Mouse (Mus musculus): ENCODE results near the gene Mrpl40. TPM values are rescaled to one million over a fixed set of nuclear protein-coding genes. Genes with fewer than 3 reads are reported as not detected.

The Mrpl40 gene
- total RNA-seq, 2 experiments from 2014 or later = 39.0 to 40.4 TPM

DNA sequence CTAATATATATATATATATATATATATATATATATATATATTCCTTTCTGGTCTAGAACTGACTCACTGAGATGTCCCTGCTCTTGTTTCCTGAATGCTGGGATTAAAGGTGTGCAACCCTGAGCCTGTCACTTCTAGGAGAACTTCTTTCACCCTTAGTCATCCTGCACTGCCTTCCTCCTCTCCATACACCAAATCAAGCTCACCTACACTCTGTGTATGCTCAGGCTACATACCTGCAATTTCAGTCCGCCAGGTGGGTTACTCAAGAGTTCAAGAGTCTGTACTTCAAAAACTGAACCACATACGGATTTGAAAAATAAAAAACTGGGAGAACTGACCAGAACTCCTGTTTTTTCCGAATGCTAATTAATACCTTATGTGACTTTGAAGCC is 40.6 kb downstream of the Mrpl40 start:
- intact Hi-C loops (cut with DNase I) = no loop called here
- no peak for DNase-seq (ENCODE audit: extremely low spot score in 1 of 2, low spot score in 2 of 2)

DNA sequence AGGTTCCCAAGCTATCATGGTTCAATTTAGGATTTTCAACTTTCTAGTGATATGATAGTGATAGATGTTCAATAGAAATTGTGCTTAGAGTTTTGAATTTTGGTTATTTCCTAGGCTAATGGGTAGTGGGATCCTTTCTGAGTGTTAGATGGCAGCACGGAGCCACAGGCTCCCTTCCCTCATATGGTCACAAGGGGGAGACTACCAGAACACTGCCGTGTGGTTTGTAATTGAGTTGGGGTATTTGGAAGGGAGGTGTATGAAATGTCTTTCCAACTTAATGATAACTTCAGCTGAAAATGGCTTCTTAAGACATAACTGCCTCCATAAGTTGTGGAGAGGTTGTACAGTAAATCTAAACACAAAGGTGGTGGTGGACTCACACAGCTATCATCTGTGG is 43.2 kb downstream of the Mrpl40 start:
- intact Hi-C loops (cut with DNase I) = no loop called here
- DNase-seq (ENCODE audit: extremely low spot score in 1 of 2, low spot score in 2 of 2) = no peak

DNA sequence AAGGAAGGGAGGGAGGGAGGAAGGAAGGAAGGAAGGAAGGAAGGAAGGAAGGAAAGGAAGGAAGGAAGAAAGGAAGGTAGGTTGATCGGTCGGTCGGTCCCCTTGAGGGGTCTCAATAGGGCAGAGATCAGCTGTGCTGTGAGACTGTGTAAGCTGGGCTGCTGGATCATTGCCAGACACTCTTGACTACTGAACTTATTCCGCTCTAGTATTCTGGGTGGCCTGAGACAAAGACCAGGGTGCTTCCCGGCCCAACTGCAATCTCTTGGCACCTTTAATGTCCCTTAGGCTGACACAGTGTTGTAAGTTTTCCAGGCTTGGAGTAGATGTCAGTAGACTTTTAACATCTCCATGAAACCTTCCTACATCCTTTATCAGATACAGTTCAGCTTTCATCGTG is 47.6 kb downstream of the Mrpl40 start:
- intact Hi-C loops (cut with DNase I) = no loop called here
- DNase-seq (ENCODE audit: extremely low spot score in 1 of 2, low spot score in 2 of 2) = no peak

DNA sequence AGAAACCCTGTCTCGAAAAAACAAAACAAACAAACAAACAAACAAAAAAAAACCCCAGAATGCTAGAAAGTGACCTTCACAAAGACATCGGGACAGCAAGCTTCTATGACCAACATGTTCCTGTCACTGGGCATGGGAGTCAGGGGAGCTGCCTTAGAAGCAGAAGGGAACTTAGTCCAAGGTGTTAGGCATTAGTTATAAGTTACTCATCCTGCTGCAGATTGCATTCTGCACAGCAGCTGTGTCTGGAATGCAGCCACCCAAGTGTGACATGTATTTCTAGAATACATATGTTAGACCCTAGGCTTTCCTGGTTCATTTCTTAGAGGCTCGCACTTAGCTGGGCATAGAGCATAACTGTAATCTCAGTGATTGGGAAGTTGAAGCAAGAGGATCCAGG is 48.0 kb downstream of the Mrpl40 start:
- intact Hi-C loops (cut with DNase I) = no loop called here

DNA sequence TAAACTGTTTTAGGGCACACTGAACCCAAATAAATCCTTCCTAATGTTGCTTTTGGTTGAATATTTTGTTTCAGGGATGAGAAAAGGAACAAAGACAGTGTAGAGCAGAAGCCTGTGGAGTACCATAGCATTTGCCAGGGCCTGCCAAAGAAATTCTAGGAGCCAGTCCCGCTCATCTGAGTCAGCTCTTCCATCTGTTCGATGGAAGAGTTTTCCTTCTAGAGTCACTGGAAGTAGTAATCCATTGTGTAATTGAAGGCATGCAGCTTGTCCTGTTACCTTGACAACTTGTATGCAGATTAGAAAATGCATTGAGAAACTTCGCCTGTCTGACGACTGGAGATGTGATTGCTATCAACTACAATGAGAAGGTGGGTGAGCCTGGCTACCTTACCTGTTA is 53.7 kb downstream of the Mrpl40 start:
- intact Hi-C loops (cut with DNase I) = no loop called here
- DNase-seq (ENCODE audit: extremely low spot score in 1 of 2, low spot score in 2 of 2) = no peak

More for the DNA sequence above, 48.0 kb downstream of the Mrpl40 start:
- no peak for DNase-seq (ENCODE audit: extremely low spot score in 1 of 2, low spot score in 2 of 2)

DNA sequence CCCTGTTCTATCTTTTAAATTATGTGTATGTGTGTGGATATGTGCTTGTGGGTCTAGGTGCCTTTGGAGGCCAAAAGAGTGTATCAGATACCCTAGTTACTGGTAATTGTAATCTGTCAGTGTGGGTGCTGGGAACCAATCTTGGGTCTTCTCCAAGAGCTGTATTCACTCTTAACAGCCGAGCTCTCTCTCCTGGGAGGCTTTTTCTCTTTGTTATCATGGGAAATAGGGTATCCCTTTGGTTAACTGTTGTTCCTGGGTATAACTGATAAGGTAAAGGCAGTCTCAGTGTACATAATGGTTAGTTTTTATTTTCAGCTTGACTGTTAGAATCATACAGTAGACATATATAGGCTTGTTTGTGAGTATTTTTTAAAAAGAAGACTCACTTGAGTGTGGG is 54.3 kb downstream of the Mrpl40 start:
- DNase-seq (ENCODE audit: extremely low spot score in 1 of 2, low spot score in 2 of 2) = no peak
- intact Hi-C loops (cut with DNase I) = no loop called here

Other genes with a start within 250 kb of the Mrpl40 start
- 100 to 1,000 TPM; 703 to 707 TPM for gene Sept5, start 246.9 kb downstream of the Mrpl40 start, total RNA-seq (2021)
- gene Cldn5, start 100.0 kb downstream of the Mrpl40 start, total RNA-seq (2021) = 10 to 100 TPM; 78.6 to 85.0 TPM
- gene Ufd1, start 65.1 kb downstream of the Mrpl40 start, total RNA-seq (2021) = 100 to 1,000 TPM in 1 of 2 experiments, 10 to 100 TPM in 1; 91.3 to 100 TPM
- 1 to 10 TPM; 2.7 to 3.8 TPM for gene Cdc45, start 64.9 kb downstream of the Mrpl40 start, total RNA-seq (2021)
- 10 to 100 TPM; 24.5 to 26.7 TPM for gene 2510002D24Rik, start 40.3 kb downstream of the Mrpl40 start, total RNA-seq (2021)
- 10 to 100 TPM in 1 of 2 experiments, 1 to 10 TPM in 1; 6.8 to 16.1 TPM for gene Gm28539, start 40.3 kb downstream of the Mrpl40 start, total RNA-seq (2021)
- gene Hira, start 175 bp upstream of the Mrpl40 start, total RNA-seq (2021) = 100 to 1,000 TPM in 1 of 2 experiments, 10 to 100 TPM in 1; 93.7 to 103 TPM